7 mouse cellular contexts compared by ENCODE assay signal in the genomic region with DNA sequence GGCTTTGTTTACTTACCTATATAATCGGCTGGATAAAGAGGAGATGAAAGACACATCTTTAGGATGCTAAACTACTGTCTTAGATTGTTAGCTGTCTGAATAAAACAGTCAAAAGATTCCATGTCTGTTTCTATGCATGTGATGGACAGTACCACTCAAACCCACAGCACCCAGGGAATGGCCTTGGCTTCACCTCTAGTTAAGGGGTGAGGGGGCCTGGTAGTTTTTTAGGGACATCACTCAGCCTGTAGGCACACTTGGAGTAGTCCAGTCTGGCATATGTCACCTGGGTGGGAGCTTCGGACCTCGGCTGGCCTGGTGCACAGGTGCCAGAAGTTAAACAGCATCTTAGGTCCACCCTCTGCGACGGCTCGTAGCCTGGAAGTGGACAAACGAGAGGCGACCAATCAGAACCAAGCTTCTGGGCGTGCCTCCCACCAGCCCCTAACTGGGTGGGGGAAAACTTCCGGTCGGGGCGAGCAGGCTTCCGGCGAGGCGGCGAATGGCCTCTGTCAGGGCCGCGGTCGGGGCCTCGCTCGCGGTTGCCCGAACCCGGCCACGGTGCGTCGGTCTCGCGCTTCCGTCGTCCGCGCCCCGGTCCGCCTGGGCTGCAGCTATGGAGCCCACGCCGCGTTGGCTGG. TPM values are rescaled to one million over a fixed set of nuclear protein-coding genes. Genes with fewer than 3 reads are reported as not detected.
A peak's percentile ranks its signal among the peaks of the same experiment; 100 is the strongest.
DNase-seq lines count a peak whose midpoint lies in the region; ATAC-seq and TF ChIP-seq lines count a peak whose summit lies in the region.

Selenoo (plus strand) TSS at position 478 of the 641 bp plus-strand sequence.

- H3K27me3 ChIP-seq in intestine, postnatal 0 days (replicated peaks; ENCODE audit: control insufficient read depth, insufficient read depth, low read length) = no peaks in the 10 kb centered on the region
- H3K27me3 ChIP-seq in midbrain, embryonic 12.5 days = no peaks in the 10 kb centered on the region
- H3K27me3 ChIP-seq in small intestine, adult 2 months (ENCODE audit: control insufficient read depth, insufficient read depth, low read length) = no peaks in the 10 kb centered on the region

- peak; percentile 87 for DNase-seq in adrenal gland, adult 8-10 months
- DNase-seq in embryo, embryonic 9.5 days (ENCODE audit: extremely low spot score) = peak; percentile 85
- DNase-seq in gonadal fat pad, adult 2 months (ENCODE audit: low read depth) = no peak
- DNase-seq in left cerebral cortex, postnatal 4 days = peak; percentile 92

- H3K4me2 ChIP-seq in intestine, postnatal 0 days (replicated peaks; ENCODE audit: low read depth) = peak within 1 kb of the TSS; percentile 87
- peak within 1 kb of the TSS; percentile 100 for H3K4me2 ChIP-seq in midbrain, embryonic 12.5 days (replicated peaks)

- peaks cover 46% of the 10 kb centered on the region for H3K36me3 ChIP-seq in intestine, postnatal 0 days (ENCODE audit: control insufficient read depth, insufficient read depth)
- peaks cover 48% of the 10 kb centered on the region for H3K36me3 ChIP-seq in midbrain, embryonic 12.5 days
- H3K36me3 ChIP-seq in small intestine, adult 2 months (ENCODE audit: control insufficient read depth, insufficient read depth, low read length) = peaks cover 40% of the 10 kb centered on the region

- H3K9ac ChIP-seq in intestine, postnatal 0 days (ENCODE audit: low read depth, low read length) = peak within 1 kb of the TSS; percentile 94
- H3K9ac ChIP-seq in midbrain, embryonic 12.5 days (replicated peaks) = peak within 1 kb of the TSS; percentile 98

- no peaks in the 10 kb centered on the region for H3K9me3 ChIP-seq in intestine, postnatal 0 days (ENCODE audit: control insufficient read depth)
- no peaks in the 10 kb centered on the region for H3K9me3 ChIP-seq in midbrain, embryonic 12.5 days

- intact Hi-C loops in left cerebral cortex, postnatal 4 days (cut with DNase I) = loop anchor here (10.0 kb wide), 1 partner anchor 264 kb away; no protein-coding TSS in a partner anchor

- WGBS in intestine, postnatal 0 days = under 1% methylated on average over 38 of the region's 38 CpGs
- 2% methylated on average over 37 of the region's 38 CpGs for WGBS in midbrain, embryonic 12.5 days
- WGBS in small intestine, adult 2 months = under 1% methylated on average over 38 of the region's 38 CpGs

- H3K27ac ChIP-seq in intestine, postnatal 0 days (ENCODE audit: low read depth, low read length) = peak within 1 kb of the TSS; percentile 95
- peak within 1 kb of the TSS; percentile 73 for H3K27ac ChIP-seq in midbrain, embryonic 12.5 days (replicated peaks)
- peak within 1 kb of the TSS; percentile 75 for H3K27ac ChIP-seq in small intestine, adult 2 months (ENCODE audit: insufficient read depth, low read depth, low read length)

- H3K4me3 ChIP-seq in intestine, postnatal 0 days (ENCODE audit: low read depth, low read length) = peak within 1 kb of the TSS; percentile 88
- peak within 1 kb of the TSS; percentile 99 for H3K4me3 ChIP-seq in midbrain, embryonic 12.5 days
- peak within 1 kb of the TSS; percentile 89 for H3K4me3 ChIP-seq in small intestine, adult 2 months (ENCODE audit: low read depth, low read length)

- H3K4me1 ChIP-seq in intestine, postnatal 0 days (replicated peaks; ENCODE audit: control insufficient read depth, insufficient read depth, low read length) = 0 out of 2 replicates have a peak, but pooled peaks cover 7% of the 10 kb centered on the region
- peaks cover 20% of the 10 kb centered on the region for H3K4me1 ChIP-seq in midbrain, embryonic 12.5 days
- peaks cover 2% of the 10 kb centered on the region; the same call in 1 of the 2 replicates for H3K4me1 ChIP-seq in small intestine, adult 2 months (ENCODE audit: control insufficient read depth, insufficient read depth, insufficient read length, low read length)

- peak; percentile 72 for TF ChIP-seq POLR2A in small intestine, adult 2 months (IDR thresholded peaks at IDR 0.05; ENCODE audit: low read depth, low read length)

- peak; percentile 85 for ATAC-seq in intestine, postnatal 0 days
- peak; percentile 94 for ATAC-seq in midbrain, embryonic 12.5 days (ENCODE audit: low FRiP score, low read depth)

- no peak for TF ChIP-seq CTCF in intestine, postnatal 0 days (IDR thresholded peaks at IDR 0.05; ENCODE audit: low read depth)
- TF ChIP-seq CTCF in small intestine, adult 2 months (IDR thresholded peaks at IDR 0.05; ENCODE audit: extremely low read depth, insufficient read length, insufficient replicate concordance, low read depth, low read length) = no peak

RNA-seq across cellular contexts. Expression of gene Selenoo, which starts in this region (rescaled TPM):
- total RNA-seq in adrenal gland, adult 8-10 months (2022) = 10 to 100 TPM; 44.0 to 52.1 (median 46.1) TPM
- 54.2 and 54.5 TPM in 2 replicates for polyA plus RNA-seq in gonadal fat pad, adult 2 months (2012; rRNA removed)
- polyA plus RNA-seq in intestine, postnatal 0 days (2015; fragmentation: Nextera tagmentation; extraction: Ambion mirVana) = 9.6 and 10.4 TPM in 2 replicates
- total RNA-seq in left cerebral cortex, postnatal 4 days (2021) = 10 to 100 TPM; 24.6 to 25.7 TPM
- polyA plus RNA-seq in midbrain, embryonic 12.5 days (2016; fragmentation: Nextera tagmentation; extraction: Ambion mirVana) = 23.7 and 28.1 TPM in 2 replicates
- polyA plus RNA-seq in small intestine, adult 2 months (2012; rRNA removed) = 29.0 and 45.8 TPM in 2 replicates
